Mouse (Mus musculus) erythroblast, embryonic 14.5 days (primary cell): Measurements from ENCODE around the gene Map1b. TPM values are rescaled to one million over a fixed set of nuclear protein-coding genes. Genes with fewer than 3 reads are reported as not detected.

Source experiments
- H3K27me3 ChIP-seq: 2 replicates; pipeline ENCODE4 v1.6.1; 2012; ENCODE audit warnings: inconsistent platforms; ENCODE audit not compliant: control insufficient read depth
- H3K36me3 ChIP-seq: 2 replicates; pipeline ENCODE4 v1.6.1; 2012; ENCODE audit warnings: mild to moderate bottlenecking, inconsistent platforms; ENCODE audit not compliant: control insufficient read depth
- H3K4me1 ChIP-seq: 2 replicates; pipeline ENCODE4 v1.6.1; 2012; ENCODE audit warnings: inconsistent platforms; ENCODE audit not compliant: control insufficient read depth
- H3K4me3 ChIP-seq: replicated peaks from 2 replicates; pipeline ENCODE3; 2012; ENCODE audit warnings: moderate library complexity, mild to moderate bottlenecking, inconsistent platforms
- H3K9me3 ChIP-seq: 2 replicates; pipeline ENCODE4 v1.6.1; 2012; ENCODE audit warnings: low read length, inconsistent platforms, mixed read lengths; ENCODE audit not compliant: control insufficient read depth
- GATA1 ChIP-seq: IDR thresholded peaks from 2 replicates; pipeline ENCODE4 v1.6.1; 2012; ENCODE audit warnings: low read length, inconsistent platforms, mixed read lengths
- TAL1 ChIP-seq: IDR thresholded peaks from 3 replicates; pipeline ENCODE4 v1.6.1; 2012; ENCODE audit warnings: low read length, inconsistent platforms, mixed read lengths
- polyA plus RNA-seq: library from polyadenylated mRNA; stranded (reverse); fragments of >175 nt; gene quantifications from 2 replicates; pipeline ENCODE4 v1.2.3, GENCODE M21; 2012

Map1b gene
- polyA plus RNA-seq, 1 experiment = not detected

DNA sequence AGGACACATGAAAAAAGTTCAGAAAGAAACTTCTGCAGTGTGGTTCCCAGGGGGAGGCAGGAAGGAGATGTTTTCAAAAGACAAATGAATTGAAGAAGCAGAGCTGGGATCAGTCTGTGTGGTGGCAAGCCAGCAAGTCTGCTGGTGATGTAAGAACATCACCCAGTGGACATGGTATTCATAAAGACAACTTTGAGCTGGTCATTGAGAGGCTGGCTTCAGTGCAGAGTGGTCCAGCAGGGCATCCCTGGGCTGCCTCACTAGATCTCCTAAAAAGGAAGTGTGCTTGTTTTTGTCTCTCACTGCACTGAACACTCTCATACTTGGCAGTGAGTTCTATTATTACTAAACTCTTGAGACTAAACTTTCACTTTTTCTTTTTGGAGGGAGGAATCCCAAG is 32.9 kb downstream of the Map1b start:
- Histone ChIP-seq H3K9me3 (no peaks in the 10 kb centered on the region), H3K27me3 (no peaks in the 10 kb centered on the region), H3K4me3 (no peak overlapping the region), H3K36me3 (no peaks in the 10 kb centered on the region), H3K4me1 (no peaks in the 10 kb centered on the region)
- TF ChIP-seq GATA1 (no peak), TAL1 (no peak)

GRCm38 (mm10) chr13:99475488-99475887 is 40.9 kb downstream of the Map1b start:
- Histone ChIP-seq H3K9me3 (no peaks in the 10 kb centered on the region), H3K4me1 (no peaks in the 10 kb centered on the region), H3K36me3 (no peaks in the 10 kb centered on the region), H3K27me3 (no peaks in the 10 kb centered on the region), H3K4me3 (no peak overlapping the region)
- TF ChIP-seq GATA1 = no peak
- no peak for TF ChIP-seq TAL1

- no peaks in the 10 kb centered on the region for H3K36me3 ChIP-seq
- H3K4me3 ChIP-seq = no peak overlapping the region
- TF ChIP-seq GATA1 = no peak
- TF ChIP-seq TAL1 = no peak
- no peaks in the 10 kb centered on the region for H3K27me3 ChIP-seq
- H3K4me1 ChIP-seq = no peaks in the 10 kb centered on the region
- H3K9me3 ChIP-seq = no peaks in the 10 kb centered on the region
Measured at GRCm38 (mm10) chr13:99475033-99475432, 41.3 kb downstream of the Map1b start.

DNA sequence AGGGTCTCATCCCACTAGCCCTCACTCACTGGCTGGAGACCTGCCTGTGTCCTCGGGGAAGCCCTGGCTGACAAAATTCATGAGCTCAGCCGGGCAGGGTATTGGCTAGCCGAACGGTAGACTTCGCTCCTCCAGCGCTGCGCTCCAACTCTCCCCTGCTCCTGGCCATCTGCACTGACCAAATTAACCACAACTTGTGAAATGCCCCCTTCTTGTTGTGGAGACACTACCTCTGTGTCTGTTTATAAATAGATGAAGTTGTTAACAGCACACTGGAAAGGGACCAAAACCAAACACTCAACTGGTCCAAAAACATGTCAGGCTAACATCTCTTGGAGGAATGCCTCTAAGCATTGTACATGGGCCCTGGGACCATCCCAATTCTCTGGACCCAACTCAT is 42.2 kb downstream of the Map1b start:
- H3K27me3 ChIP-seq = no peaks in the 10 kb centered on the region
- no peak for TF ChIP-seq TAL1
- TF ChIP-seq GATA1 = no peak
- no peaks in the 10 kb centered on the region for H3K36me3 ChIP-seq
- H3K4me3 ChIP-seq = no peak overlapping the region
- no peaks in the 10 kb centered on the region for H3K9me3 ChIP-seq
- no peaks in the 10 kb centered on the region for H3K4me1 ChIP-seq

DNA sequence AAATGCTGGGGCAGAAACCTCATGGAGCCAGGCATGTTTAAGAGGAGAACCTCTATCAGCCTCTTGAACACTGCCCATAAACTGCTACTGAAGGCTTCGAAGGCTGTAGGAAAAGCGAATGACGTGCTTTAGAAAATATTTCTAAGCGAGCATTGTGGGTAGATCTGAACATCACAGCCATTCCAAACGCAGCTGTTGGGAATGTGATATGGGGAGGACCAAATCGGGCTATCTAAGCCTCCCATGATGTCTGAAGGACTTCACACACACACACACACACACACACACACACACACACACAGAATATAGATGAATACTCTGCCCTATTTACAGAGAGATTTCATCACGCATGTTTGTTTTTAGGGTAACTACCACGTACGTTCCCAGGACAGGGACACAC is 44.3 kb downstream of the Map1b start:
- Histone ChIP-seq H3K27me3 (no peaks in the 10 kb centered on the region), H3K9me3 (no peaks in the 10 kb centered on the region), H3K36me3 (no peaks in the 10 kb centered on the region), H3K4me1 (no peaks in the 10 kb centered on the region), H3K4me3 (no peak overlapping the region)
- no peak for TF ChIP-seq TAL1
- TF ChIP-seq GATA1 = no peak

GRCm38 (mm10) chr13:99470084-99470483 is 46.3 kb downstream of the Map1b start:
- Histone ChIP-seq H3K27me3 (no peaks in the 10 kb centered on the region), H3K4me3 (no peak overlapping the region), H3K36me3 (no peaks in the 10 kb centered on the region), H3K4me1 (no peaks in the 10 kb centered on the region), H3K9me3 (no peaks in the 10 kb centered on the region)
- TF ChIP-seq GATA1 = no peak
- no peak for TF ChIP-seq TAL1

GRCm38 (mm10) chr13:99468267-99468666 is 48.1 kb downstream of the Map1b start:
- Histone ChIP-seq H3K9me3 (no peaks in the 10 kb centered on the region), H3K4me1 (no peaks in the 10 kb centered on the region), H3K36me3 (no peaks in the 10 kb centered on the region), H3K4me3 (no peak overlapping the region), H3K27me3 (no peaks in the 10 kb centered on the region)
- TF ChIP-seq GATA1 = no peak
- TF ChIP-seq TAL1 = no peak

GRCm38 (mm10) chr13:99466811-99467315 is 49.5 kb downstream of the Map1b start:
- TF ChIP-seq GATA1 (no peak), TAL1 (no peak)
- H3K9me3 ChIP-seq = no peaks in the 10 kb centered on the region
- H3K4me3 ChIP-seq = no peak overlapping the region
- H3K36me3 ChIP-seq = no peaks in the 10 kb centered on the region
- H3K4me1 ChIP-seq = no peaks in the 10 kb centered on the region
- H3K27me3 ChIP-seq = no peaks in the 10 kb centered on the region

- Histone ChIP-seq H3K4me1 (no peaks in the 10 kb centered on the region), H3K36me3 (no peaks in the 10 kb centered on the region), H3K4me3 (no peak overlapping the region), H3K27me3 (no peaks in the 10 kb centered on the region), H3K9me3 (no peaks in the 10 kb centered on the region)
- TF ChIP-seq TAL1 (no peak), GATA1 (no peak)
Measured at GRCm38 (mm10) chr13:99466064-99466463, 50.3 kb downstream of the Map1b start.

GRCm38 (mm10) chr13:99464551-99464950 is 51.8 kb downstream of the Map1b start:
- H3K27me3 ChIP-seq = no peaks in the 10 kb centered on the region
- no peak overlapping the region for H3K4me3 ChIP-seq
- no peaks in the 10 kb centered on the region for H3K36me3 ChIP-seq
- no peaks in the 10 kb centered on the region for H3K4me1 ChIP-seq
- H3K9me3 ChIP-seq = no peaks in the 10 kb centered on the region
- TF ChIP-seq TAL1 (no peak), GATA1 (no peak)
